Mouse (Mus musculus): ENCODE results near the gene Hs6st3.
"Not testable (repeated sequence)": the region's sequence is repeated elsewhere in the genome, so short reads cannot be mapped to it uniquely, and the experiment has no call there.

The Hs6st3 gene

GRCm38 (mm10) chr14:119452797-119453196, 314.7 kb downstream of the Hs6st3 start:
- DNase-seq, result no peak

- no peak for DNase-seq
These were observed 326.2 kb downstream of the Hs6st3 start for GRCm38 (mm10) chr14:119464308-119464707.

GRCm38 (mm10) chr14:119464883-119465282, 326.7 kb downstream of the Hs6st3 start:
- DNase-seq, result no peak

GRCm38 (mm10) chr14:119466899-119467588, 328.9 kb downstream of the Hs6st3 start:
- no peak for DNase-seq

GRCm38 (mm10) chr14:119476582-119476981, 338.4 kb downstream of the Hs6st3 start:
- no peak for DNase-seq

- DNase-seq, result no peak
These were observed 339.7 kb downstream of the Hs6st3 start for GRCm38 (mm10) chr14:119477836-119478235.

- no peak for DNase-seq
These were observed 351.0 kb downstream of the Hs6st3 start for GRCm38 (mm10) chr14:119488978-119489703.

GRCm38 (mm10) chr14:119520632-119521031, 382.5 kb downstream of the Hs6st3 start:
- no peak for DNase-seq

- DNase-seq, result no peak
These were observed 382.9 kb downstream of the Hs6st3 start for GRCm38 (mm10) chr14:119521056-119521455.

GRCm38 (mm10) chr14:119532889-119533546, 394.9 kb downstream of the Hs6st3 start:
- no peak for DNase-seq

GRCm38 (mm10) chr14:119540505-119540904, 402.4 kb downstream of the Hs6st3 start:
- no peak for DNase-seq

- DNase-seq, result no peak
These were observed 406.5 kb downstream of the Hs6st3 start for GRCm38 (mm10) chr14:119544596-119544995.

GRCm38 (mm10) chr14:119558356-119558755, 420.2 kb downstream of the Hs6st3 start:
- DNase-seq, result no peak

- no peak for DNase-seq
These were observed 443.9 kb downstream of the Hs6st3 start for GRCm38 (mm10) chr14:119582039-119582508.

GRCm38 (mm10) chr14:119585069-119585468, 446.9 kb downstream of the Hs6st3 start:
- DNase-seq, result no peak

GRCm38 (mm10) chr14:119587365-119587764, 449.2 kb downstream of the Hs6st3 start:
- not testable (repeated sequence) for DNase-seq

GRCm38 (mm10) chr14:119604327-119604726, 466.2 kb downstream of the Hs6st3 start:
- no peak for DNase-seq

GRCm38 (mm10) chr14:119612793-119613192, 474.7 kb downstream of the Hs6st3 start:
- DNase-seq, result no peak

- DNase-seq, result no peak
These were observed 491.0 kb downstream of the Hs6st3 start for GRCm38 (mm10) chr14:119629127-119629526.

- no peak for DNase-seq
These were observed 494.9 kb downstream of the Hs6st3 start for GRCm38 (mm10) chr14:119633090-119633489.

- DNase-seq, result no peak
These were observed 495.5 kb downstream of the Hs6st3 start for GRCm38 (mm10) chr14:119633626-119634025.

GRCm38 (mm10) chr14:119642874-119643273, 504.7 kb downstream of the Hs6st3 start:
- DNase-seq, result no peak

- no peak for DNase-seq
These were observed 505.7 kb downstream of the Hs6st3 start for GRCm38 (mm10) chr14:119643840-119644239.

- DNase-seq, result no peak
These were observed 518.8 kb downstream of the Hs6st3 start for GRCm38 (mm10) chr14:119656936-119657335.
